Mouse (Mus musculus) megakaryocyte, adult 5-6 weeks (primary cell): ENCODE data around the gene Zswim4. TPM values are rescaled to one million over a fixed set of nuclear protein-coding genes. Genes with fewer than 3 reads are reported as not detected.
A peak's percentile ranks its signal among the peaks of the same experiment; 100 is the strongest.

ENCODE experiments used
- ATAC-seq: 2 replicates; pipeline ENCODE4 v1.8.0; 2016; ENCODE audit warnings: mild to moderate bottlenecking, inconsistent platforms; ENCODE audit not compliant: poor library complexity, severe bottlenecking
- total RNA-seq, 2 experiments: library from RNA; stranded (forward) in 1 of 2; stranded (reverse) in 1 of 2; fragments of 153-499, 151-499 nt in 1 of 2; fragments of 221-1000, 200-1000 nt in 1 of 2; gene quantifications; 2 replicates each; pipeline versions ENCODE4 v1.2.3 to v1.2.4; 2015 to 2017

Zswim4 gene
- total RNA-seq, 2 experiments from 2014 or later: 6.5 to 8.9 TPM

DNA sequence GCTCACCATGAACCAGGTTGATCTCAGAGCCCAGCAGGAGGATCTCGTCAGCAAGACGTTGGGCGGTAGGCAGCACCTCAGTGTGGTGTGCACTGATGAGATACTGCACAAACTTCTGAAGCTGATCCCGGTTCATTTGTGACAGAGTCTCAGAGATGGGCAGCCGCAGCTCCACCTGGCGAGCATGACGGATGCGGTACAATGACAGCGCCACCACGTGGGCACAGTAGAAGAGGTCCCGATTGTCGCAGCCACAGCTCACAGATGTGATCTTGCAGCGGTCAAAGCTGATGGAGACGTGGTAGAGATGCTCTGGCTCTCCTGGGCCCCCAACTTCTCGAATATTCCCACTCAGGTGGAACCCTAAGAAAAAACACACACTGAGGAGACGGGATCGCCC lies 6.1 kb downstream of the Zswim4 start:
- ATAC-seq: no peak

DNA sequence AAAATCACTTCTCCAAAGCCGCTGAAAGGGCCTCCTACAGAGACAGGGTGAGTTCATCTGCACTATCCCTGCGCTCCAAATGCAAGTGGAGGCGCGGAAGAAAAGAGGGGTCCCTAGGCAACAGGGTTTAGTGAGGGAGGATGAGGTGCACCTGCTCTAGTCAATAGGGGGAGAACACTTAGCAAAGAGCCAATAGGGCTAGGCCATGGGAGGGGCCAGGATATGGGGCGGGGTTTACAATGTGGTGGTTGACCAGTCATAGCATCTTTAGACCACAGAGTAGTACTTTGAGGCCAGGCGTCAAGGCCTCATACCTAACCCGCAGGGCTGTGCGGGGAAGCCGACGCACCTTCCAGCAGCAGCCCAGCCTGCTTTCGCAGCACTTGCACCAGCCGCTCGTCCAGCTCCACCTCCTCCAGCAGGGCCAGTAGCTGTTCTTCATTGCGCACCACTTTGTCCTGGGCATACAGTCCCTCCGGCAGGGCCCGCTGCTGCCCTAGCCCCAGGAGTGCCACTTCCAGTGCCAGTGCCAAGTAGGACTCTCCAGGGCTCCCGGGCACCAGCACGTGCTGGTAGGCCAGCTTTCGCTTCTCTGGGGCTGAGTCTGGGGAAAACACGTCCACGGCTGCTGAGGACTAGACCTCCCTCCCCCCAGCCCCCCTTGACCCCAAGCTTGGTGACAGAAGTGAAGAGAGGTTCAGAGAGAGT lies 13.4 kb downstream of the Zswim4 start:
- no peak for ATAC-seq

DNA sequence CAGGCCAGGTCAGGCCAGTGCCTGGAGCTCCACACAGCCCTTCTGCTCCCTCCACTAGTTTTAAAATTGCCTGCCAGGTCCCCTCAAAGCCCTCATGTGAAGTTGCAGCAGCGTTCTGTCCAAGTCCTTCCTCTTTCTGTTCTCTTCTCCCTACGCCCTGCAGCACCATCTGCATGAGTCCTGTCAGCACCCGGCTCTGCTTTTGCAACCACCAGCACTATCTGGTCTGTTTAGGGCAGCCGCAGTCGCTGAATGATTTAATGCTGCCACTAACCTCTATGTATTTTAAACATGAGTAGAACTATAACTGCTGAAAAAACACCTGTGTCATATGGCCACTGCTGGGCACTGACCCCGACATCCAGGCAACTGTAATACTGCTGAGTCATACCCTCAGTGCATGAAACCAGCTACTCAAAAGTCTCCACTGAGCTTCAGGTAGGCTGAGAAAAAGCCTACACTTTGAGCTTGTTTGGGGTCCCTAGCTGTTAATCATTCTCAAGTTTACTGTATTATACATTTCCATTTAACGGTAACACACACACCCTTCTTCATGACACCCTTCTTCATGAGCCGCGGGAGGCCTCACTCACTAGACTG lies 14.2 kb downstream of the Zswim4 start:
- ATAC-seq: peak; percentile 80

DNA sequence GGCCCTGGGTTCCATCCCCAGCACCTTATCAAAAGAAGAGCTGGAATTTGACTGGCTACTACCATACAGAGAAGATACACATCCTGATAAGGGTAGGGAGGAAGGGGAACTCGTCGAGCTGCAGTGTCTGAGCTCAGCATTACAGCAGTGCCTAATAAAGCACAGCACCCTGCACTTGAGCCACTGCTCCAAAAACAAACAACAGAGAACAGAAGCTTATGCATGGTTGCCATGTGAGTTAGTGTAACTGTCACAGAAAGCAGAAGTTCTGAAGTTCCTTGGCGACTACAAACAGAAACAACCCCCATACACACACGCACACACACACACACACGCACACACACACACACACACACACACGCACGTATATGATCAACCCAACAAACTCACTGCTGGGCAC lies 16.8 kb downstream of the Zswim4 start:
- peak; percentile 54 for ATAC-seq

DNA sequence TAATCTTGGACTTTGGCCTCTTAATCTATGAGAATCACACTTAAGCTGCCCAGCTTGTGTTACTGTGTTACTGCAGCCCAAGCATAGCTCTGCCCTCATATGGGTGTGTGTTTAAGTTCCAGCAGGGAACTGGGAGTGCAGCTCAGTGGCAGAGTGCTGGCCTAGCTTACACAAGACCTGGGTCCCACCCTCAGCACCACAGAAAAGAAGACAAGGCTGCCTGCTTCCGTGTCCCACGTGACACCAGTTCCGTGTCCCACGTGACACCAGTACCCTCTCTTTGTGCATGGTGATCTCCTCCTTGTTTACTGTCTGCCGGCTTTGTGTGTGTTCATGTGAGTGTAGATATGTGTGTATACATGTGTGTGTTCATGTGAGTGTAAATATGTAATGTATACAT lies 18.7 kb downstream of the Zswim4 start:
- peak; percentile 58 for ATAC-seq

DNA sequence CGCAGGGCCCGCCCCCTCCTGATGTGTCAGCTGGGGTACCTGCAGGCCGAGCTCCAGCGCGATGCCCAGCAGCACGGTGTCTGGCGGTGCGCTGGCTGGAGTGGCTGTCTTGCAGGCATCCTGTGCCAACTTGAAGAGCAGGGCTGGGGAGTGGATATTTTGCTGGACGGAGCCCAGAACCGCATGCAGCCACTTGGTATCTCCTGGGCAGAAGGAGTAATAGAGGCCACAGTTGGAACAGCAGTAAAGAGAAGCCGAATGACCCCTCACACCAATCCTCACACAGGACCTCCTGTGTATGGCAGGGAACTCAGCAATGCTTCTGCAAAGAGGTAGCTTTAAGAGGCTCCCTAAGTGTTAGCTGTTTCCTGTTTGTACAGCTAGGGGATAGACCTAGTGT lies 19.6 kb downstream of the Zswim4 start:
- ATAC-seq: no peak

DNA sequence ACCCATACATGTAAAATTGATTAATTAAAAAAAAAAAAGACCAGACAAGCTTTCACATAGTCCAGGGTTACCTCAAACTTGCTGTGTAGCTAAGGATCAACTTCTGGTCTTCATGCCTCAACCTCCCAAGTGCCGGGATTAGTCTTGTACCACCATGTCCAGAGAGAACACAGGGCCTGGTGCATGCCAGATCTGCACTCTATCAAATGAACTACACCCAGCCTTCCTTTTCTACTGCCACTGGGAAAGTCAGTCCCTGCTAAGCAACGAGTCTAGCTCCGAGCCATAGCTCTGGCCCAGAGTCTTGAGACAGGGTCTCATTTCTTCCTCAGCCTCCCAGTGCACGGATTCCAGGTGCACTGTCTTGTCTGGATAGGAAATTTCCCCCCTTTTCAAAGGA lies 23.6 kb downstream of the Zswim4 start:
- no peak for ATAC-seq

DNA sequence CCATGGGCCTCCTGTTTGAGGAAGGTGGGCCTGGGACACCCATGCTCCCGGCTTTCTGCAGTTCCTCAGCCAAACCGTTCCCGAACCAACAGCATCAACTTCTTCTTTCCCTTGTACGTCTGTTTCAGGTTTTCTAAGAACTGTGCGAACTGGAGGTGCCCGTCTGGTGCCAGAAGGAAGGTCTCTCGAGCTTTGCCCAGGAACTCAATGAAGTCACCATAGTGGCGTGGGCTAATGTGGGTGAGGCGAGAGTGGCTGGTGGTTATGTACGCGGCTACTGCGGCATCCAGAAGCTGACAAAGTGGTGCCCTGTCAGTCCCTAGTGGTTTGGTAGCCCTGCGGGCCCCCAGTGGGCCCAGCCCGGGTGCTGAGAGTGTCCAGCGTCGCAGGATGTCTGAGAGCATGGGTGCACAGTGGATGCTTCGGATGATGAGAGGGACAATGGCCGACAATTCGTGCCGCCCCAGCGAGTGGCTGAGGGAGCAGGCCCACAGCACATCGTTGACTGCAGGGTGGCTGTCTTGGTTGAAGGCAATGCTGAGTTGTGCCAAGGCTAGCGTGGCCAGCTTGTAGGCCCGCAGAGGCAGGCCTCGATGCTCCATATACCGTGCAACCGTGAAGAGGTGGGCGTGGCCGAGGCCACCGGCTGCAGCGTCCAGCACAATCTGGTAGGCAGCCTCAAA lies 24.8 kb downstream of the Zswim4 start:
- no peak for ATAC-seq

DNA sequence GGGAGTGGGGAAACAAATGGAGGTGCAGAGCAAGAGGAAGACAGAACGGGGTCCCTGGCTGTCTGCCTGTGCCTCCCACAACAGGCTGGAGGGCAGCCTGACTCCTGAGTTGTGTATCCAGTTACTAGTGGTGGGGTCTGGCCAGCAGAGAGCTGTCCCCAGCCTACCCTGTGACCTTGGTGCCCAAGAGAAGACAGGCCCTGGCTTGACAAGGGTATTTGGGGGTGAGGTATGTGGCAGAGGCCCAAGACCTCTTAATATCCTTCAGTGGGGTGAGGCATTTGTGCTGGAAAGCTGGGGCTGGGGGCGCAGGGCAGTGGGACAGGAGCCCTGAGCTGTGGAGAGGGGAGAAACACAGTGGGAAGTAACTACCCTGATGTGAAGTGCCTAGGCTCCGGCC lies 25.7 kb downstream of the Zswim4 start:
- ATAC-seq: no peak

DNA sequence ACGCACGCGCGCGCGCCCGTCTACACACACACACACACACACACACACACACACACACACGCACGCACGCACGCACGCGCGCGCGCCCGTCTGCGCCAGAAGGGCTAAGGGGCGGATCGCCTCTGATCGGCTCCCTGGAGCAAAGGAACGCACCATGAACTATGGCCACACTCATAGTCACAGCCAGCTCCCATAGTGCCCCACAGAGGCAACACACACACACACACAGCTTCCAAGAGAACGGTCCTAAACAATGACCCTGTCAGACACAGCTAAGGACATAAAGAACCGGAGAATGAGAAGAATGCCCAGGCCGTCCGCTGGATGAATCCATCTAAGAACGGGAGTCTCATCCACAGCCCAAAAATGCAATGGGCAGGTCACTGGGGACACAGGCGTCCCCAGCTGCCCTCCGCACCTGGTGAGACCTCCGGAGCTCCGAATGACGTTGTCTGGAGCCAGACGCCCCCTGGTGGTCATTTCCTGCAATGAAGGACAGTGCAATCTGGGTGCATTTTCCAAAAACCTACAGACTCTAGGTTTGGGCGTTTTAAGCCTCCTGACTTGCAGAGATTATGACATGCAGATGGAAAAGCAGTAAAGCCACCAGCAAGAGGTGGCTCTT lies 26.6 kb downstream of the Zswim4 start:
- ATAC-seq: peak; percentile 61

DNA sequence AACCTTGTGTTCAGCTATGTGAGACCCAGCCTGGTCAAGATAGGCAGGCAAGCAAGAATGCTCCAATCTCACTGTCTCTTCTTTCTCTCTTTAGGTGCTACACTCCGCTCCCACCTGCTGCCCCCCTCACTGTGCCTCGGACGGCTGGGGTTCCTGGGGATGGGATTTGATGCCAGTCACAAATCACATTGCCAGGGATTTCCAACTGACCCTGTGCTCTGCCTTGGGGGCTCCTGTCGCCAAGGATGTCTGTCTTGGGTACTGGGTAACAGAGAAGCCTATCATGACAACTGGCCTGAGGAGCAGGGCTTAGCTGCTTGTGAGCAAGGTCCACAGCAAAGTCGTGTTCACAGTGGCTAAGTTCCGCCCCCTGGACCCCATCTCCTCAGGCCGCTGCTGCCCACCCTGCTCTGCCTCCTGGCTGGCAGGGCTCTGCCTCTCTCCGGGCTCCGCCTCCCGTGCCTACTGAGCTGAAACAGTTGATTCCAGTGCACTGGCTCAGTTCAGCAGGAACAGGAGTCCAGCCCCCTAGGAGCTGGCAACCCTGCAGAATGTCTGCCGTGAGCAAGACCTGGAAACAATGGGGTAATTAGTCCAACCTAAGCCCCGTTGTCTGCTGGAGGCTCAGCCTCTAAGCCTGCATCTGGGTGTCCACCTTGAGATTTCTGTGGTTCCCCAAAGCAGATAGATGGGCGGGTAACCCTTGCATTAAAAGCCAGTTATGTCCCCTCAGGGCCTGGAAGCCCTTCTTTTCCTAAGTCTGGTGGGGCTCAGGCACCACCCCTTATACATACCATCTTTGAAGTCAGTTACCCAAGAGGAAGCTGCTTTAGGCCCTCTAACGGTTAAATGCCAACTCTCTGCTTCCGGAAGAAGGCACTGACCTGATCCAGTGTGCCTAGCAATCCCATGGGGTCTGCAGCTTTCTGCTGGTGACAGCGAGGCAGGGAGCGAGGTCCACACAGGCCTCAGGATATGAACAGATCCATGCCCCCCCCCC lies 28.2 kb downstream of the Zswim4 start:
- no peak for ATAC-seq

DNA sequence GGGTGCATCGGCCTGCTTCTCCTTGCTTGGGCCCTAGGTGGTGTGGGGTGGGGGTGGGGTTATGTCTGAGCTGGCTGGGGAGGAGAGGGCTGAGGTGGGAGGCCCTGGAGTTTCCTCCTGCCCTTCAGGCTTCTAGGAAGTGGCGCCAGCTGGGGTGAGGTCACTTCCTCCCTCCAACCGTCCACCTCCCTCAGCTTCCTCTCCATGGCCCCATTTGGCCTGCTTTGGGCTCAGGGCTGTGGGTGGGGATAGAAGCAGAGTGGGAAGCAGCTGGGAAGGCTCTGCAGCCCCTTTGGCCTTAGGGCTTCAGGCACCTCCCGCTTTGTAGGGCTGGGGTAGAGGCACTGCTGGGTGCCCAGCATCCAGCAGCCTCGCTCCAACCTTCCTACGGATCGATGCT lies 29.0 kb downstream of the Zswim4 start:
- ATAC-seq: peak; percentile 64

DNA sequence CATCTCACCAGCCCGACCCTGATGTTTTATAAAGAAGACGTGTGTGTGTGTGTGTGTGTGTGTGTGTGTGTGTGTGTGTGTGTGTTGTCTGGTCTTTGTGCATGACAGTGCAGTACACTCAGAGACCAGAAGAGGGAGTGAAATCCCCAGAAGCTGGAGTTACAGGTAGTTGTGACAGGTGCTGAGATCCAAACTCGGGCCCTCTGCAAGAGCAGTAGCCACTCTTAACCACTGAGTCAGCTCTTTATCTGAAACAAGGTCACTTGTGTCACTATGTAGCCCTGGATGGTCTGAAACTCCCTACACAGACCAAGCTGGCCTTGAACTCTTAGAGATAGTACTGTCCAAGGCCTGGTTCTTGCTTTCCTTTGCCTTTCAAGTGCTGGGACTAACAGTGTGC lies 30.2 kb downstream of the Zswim4 start:
- ATAC-seq: no peak

DNA sequence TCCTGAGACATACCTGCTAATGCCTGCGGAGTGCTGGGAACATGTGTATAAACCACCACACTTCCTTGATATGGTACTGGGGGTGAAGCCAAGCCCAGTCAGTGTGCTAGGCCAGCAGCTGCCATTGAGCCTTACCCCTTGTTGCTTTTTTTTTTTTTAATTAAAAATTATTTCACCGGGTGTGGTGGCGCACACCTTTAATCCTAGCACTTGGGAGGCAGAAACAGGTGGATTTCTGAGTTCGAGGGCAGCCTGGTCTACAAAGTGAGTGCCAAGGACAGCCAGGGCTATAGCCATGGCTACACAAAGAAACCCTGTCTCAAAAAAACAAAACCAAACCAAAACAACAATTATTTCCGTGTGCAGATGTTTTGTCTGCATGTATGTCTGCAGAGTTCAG lies 31.8 kb downstream of the Zswim4 start:
- no peak for ATAC-seq

DNA sequence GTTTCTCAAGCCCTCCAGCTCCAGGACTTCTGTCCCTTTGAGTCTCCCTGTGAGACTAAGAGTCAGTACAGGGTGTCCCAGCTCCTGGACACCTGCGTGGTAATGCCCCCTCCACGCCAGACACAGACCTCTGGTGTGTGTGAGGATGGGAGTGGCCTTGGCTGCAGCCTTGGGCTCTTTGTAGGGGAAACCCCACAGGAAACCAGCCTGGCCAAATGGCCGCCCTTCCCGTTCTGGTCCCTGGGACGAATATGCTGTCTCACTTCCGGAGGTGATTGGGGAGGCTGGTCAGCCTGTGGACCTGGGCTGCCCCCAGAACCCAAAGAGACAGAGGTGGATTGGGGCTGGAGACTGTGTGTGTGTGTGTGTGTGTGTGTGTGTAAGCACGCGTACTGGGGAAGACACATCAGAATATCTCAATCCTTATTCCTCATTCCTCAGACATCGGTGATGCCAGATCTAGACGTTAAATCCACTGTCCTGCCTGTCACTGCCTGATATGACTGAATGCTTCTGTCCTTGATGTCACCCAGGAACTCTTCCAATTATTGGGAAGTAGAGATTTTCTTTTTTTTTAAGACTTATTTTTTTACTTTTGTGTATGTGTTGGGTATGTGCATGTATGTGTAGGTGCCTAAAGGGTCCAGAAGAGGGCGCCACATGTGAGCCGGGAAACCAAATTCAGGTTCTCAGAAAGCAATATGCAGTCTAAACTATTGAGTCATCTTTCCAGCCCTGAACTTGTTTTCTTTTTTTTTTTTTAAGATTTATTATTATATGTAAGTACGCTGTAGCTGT lies 32.7 kb downstream of the Zswim4 start:
- ATAC-seq: peak; percentile 43

DNA sequence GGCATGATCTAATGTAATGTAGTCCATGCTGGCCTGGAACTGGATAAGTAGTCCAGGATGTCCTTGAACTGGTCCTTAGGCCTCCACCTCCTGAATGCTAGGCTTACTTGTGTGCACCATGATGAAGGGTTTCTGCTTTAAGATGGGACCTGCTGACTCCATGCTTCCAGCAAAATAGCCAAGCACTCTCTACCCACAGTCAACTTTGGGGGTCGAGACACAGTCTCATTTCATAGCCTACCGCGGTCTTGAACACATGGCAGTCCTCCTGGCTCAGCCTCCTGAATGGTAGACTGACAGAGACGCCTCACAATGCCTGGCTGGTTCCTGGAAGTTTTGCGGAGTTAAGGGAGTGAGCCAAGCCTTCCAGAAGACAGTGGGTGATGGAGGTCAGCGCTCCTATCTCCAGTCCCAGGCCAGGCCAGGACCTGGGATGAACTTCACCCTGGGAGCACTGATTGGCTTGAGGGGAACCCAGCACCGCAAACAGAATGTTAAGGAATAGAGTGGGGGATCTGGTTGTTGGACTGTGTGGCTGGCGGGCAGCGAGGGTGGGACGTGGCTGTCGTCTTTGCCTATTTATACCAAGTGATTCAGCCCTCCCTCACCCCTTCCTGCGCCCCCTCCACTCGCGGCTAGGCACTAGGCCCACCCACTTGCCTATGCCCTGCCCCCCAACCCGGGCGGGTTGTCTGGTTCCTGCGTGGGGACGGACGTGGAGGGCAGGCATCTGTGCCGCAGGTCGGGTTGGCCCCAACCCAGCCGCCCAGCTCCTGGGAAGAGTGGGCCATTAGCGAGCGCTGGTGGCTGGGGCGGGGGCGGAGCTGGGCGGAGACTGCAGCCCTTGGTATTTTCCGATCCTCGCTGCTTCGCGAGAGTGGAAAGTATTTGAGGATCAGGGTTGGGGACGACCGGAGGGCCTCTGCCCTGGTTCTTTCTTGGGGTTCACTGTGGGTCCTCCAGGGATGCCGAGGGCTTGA lies 33.6 kb downstream of the Zswim4 start:
- ATAC-seq: peak; percentile 29

DNA sequence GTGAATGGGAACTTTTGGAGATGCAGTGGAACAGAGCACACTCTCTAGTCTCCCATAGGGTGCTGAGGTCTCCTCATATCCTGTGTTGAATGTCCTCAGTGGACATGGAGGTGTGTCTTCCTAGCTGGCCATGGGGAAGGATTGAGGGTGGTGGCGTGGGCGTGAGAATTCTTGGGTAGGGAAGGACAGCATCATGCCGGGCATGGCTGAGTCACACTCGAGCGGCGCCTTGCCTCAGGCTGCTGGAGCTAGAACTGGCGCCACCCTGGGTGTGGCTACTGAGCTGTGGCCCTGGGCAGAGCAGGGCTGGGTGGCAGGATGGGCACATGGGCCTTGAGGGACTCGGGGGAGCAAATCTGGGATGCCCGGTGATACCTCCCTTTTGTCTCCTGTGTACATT lies 34.4 kb downstream of the Zswim4 start:
- peak; percentile 22 for ATAC-seq

DNA sequence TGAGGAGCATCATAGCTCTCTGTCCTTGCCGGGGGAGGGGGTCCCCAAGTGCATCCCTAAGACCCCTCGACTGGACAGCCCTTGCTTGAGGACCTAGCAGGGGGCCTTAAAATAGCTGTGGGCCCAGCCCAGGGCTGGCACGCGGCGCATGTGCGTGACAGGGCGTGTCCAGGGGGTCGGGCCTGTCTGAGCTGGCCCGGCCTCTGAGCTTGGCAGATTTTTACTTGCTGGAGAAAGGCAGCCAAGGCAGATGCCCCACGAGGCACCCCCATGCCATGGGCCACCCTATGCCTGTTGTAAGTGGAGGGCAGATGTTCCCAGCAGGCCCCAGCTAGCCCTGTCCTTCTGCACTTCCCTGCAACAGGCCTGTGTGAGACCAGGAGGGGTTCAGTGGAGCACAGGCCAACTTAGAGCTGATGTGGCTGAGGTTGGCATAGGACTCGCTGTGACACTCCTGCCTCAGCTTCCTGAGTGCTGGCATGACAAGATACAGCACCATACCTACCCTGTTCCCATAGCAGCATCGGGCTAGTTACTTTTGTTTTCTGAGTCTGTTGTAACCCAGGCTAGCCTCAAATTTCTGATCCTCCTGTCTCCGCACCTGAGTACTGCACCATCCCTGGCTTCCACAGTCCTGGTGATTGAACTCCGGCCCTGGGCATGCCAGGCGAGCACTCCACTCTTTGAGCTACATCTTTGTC lies 35.2 kb downstream of the Zswim4 start:
- peak; percentile 3; the same call in 1 of the 2 replicates for ATAC-seq
